Mouse (Mus musculus) spleen, postnatal 10 days (tissue): Measurements from ENCODE around the gene Glg1.
"Not testable (repeated sequence)": the region's sequence is repeated elsewhere in the genome, so short reads cannot be mapped to it uniquely, and the experiment has no call there.

Source experiments
- DNase-seq, 2 experiments: peaks; one replicate each; pipeline ENCODE4 v3.0.0; 2021 to 2022; ENCODE audit warnings: low spot score in 2 of 2

Gene Glg1

GRCm38 (mm10) chr8:111258631-111259407, at the start of gene Glg1:
Gene Glg1 (minus strand): TSS chr8:111259216.
- DNase-seq = peak; percentile 96 to 97

DNA sequence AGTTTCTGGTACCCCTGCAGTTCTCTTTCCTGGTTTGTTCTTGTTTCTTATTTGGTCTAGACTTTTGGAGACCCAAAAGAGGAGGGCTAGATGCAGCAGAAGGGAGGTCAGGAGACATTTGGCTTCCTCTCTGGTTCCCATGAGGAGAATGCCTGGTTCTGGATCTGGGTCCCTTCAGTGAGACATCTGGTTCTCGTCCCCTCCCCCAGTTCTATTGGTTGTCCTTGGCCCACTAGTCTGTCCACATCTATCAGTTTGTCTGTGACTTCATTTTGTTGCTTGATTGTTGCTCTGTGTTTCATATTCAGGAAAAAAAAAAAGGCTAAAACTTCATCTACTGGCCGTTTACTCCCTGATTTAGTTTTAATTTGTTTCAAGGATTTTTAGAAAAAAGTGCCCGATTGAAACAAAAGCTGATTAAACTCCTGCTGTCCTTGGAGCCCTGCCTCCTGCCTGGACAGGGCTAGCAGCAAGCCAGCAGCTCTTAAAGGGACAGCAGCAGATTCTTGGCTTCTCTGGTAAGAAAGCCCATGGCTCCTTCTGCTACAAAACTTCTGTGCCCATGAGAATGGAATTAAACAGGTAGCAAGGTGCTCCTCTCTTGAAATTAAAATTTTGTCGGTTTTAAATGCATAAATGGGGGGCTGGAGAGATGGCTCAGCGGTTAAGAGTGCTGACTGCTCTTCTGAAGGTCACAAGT, 46.2 kb upstream of the Glg1 start:
- no peak for DNase-seq

- no peak for DNase-seq
Measured at GRCm38 (mm10) chr8:111304359-111304758, 45.3 kb upstream of the Glg1 start.

- not testable (repeated sequence) for DNase-seq
Measured at GRCm38 (mm10) chr8:111303076-111303803, 44.2 kb upstream of the Glg1 start.

- DNase-seq = peak in 1 of 2 experiments; percentile 30
Measured at GRCm38 (mm10) chr8:111300597-111301546, 41.9 kb upstream of the Glg1 start.

DNA sequence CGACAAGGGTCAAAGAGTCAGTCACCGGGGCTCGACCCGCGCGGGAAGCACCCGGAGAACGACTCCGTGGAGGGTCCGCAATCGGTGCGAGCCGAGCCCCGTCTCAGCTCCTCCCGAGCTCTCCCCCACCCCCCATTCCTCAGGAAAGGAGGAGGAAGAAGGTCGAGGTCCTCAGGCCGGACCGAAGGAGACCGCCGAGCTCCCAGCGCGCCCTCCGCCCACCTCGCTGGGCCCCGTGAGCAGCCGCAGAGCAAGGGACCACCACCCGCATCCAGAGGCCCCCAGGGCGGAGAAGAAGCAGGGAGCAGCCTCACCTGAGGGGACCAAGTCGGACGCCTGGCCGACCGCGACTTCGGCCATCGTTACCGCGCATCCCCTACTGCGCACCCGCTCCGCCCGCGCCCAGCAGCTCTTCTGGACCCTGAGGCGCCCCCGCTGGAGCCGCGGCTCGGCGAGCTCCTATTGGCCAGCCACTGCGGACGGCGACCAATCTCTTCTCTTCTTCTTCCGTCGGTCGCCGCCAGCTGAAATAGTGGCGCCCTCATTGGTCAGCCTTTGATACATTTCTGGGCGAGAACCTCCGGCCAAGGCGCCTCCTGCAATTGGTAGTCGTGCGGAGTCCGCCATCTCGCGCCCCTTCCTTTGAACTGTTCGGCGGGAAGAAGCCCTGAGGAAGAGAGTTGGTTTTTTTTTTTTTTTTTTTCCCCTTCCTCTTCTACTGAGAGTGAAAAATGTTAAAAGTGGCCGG, 41.0 kb upstream of the Glg1 start, which contains the start of gene Rfwd3:
Rfwd3 (minus strand) TSS at position 402 of the 748 bp plus-strand sequence.
- DNase-seq = peak; percentile 93 to 96

- DNase-seq = peak; percentile 77 to 86
Measured at GRCm38 (mm10) chr8:111299363-111299820, 40.4 kb upstream of the Glg1 start.

GRCm38 (mm10) chr8:111298011-111298410, 39.0 kb upstream of the Glg1 start:
- DNase-seq = no peak

GRCm38 (mm10) chr8:111291733-111292132, 32.7 kb upstream of the Glg1 start:
- DNase-seq = no peak

DNA sequence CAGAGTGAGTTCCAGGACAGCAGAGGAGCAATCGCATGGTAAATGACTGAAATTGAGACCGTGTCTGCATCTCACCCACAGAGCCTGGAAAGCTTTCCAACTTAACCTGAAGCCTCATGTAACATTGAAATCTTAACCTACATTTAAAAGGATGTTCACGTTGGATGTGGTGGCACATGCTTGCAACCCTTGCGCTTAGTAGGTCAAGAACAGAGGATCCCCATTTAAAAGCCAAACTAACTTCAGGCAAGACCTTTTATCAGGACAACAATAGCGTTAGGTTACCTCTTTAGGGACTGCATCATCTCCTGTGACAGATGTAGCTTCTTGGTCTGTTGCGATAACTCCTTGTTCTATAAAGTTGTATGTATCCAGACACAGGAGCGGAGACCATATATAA, 31.6 kb upstream of the Glg1 start:
- DNase-seq = no peak

DNA sequence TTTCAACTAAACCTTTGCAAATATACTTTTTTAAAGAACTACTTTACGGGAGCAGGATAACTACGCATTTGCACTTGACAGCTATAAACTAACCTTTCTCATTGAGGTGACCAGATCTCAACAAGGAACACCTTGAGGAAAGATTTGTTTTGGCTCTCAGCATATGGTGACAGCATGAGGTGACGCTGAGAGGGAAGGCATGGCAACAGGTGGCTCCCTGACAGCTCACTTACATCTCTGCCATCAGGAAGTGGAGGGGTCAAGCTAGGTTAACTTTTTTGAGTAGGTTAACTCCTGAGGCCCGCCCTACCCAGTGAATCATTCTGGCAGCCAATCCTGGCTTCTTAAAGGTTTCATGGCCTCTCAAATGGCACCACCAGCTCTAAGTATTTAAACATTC, 26.6 kb upstream of the Glg1 start:
- DNase-seq = no peak

DNA sequence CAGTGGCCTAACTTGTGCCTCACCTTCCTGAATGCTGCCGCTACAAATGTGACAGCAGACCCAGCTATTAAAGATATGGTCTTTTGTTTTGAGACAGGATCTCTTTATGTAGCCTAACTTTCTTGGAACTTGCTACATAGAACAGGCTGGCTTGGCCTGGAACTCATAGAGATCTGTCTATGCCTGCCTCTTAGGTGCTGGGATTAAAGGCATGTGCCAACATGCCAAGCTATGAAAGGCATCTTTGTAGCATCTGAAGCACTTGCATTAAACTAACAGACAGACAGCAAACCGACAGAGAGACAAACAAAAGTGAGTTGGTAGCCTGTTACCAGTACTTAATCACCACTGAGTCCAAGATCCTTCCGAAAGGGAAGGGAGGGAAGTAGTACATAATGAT, 23.1 kb upstream of the Glg1 start:
- no peak for DNase-seq

- no peak for DNase-seq
Measured at GRCm38 (mm10) chr8:111268277-111268676, 9.3 kb upstream of the Glg1 start.

- not testable (repeated sequence) for DNase-seq
Measured at GRCm38 (mm10) chr8:111266161-111266560, 7.1 kb upstream of the Glg1 start.

DNA sequence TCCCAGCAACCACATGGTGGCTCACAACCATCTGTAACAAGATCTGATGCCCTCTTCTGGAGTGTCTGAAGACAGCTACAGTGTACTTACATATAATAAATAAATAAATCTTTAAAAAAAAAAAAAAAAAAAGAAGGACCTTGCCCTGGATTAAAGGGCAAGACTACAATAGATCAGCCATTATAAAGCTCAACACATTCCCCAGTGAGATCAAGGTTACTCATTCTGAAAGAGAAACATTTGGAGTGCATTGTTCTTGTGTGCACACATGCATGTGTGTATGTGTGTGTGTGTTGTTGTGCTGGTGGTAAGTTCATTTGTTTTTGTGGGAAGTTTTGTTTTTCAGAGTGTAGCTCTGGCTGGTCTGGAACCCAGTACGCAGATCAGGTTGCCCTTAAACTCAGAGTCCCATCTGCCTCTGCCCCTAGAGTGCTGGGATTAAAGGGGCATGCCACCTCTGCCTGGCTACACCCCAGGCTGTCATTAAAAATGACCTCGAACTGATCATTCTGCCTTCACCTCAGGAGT, 5.7 kb upstream of the Glg1 start:
- no peak for DNase-seq

DNA sequence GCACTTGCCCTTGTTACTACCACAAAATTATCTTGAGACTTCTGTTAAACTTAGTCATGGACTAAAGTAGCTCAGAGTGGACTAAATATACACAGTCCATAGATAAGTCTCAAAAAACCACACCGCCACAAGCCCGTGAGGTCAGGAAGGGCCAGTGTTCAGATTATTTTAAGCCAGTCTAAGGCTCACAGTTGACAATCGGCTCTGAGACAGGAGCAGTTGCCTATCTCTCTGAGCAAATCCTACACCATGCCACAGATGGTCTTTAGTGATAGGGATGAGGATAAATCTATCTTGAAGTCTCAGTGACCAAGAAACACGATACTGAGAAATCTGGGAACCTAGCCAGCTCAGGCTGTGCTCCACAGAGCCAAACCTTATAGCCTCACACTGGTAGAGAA, 3.0 kb upstream of the Glg1 start:
- DNase-seq = no peak

- DNase-seq = no peak
Measured at GRCm38 (mm10) chr8:111260251-111260650, 1.2 kb upstream of the Glg1 start.

- DNase-seq = no peak
Measured at GRCm38 (mm10) chr8:111259408-111259741, 359 bp upstream of the Glg1 start.

DNA sequence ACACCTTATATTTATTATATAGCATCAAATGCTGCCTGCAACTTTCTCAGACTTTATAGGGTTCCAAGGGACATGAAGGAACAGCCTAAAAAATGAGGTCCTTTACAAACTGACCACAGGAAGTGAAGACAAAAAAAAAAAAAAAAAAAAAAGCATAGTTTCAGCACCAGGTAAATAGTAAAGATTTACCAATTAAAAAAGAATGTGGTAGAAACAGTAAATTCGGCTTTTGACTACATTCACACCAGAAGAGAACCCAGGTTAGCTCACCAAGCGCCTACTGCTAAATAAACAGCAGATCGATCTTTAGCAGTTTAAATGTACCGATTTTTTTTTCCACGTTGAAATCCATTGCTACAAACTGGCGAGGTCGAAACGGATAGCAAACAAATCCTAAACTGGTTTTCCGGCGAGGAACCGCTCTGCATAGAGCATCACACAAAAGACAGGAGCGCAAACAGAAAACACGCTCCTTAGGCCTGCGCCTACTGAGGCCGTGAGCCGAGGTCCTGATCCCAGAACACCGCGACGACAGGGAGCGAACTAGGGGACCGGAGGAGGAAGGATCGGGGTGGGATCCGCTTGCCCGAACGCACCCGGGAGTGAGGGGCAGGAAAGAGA, 896 bp downstream of the Glg1 start:
- no peak for DNase-seq
